Mouse (Mus musculus): Measurements from ENCODE around the gene Mterf4.

Mterf4 gene

GRCm38 (mm10) chr1:93257560-93257959 lies 48.2 kb downstream of the Mterf4 start:
- DNase-seq, result no peak

GRCm38 (mm10) chr1:93255761-93256160 lies 50.0 kb downstream of the Mterf4 start:
- no peak for DNase-seq

- no peak for DNase-seq
Measured at GRCm38 (mm10) chr1:93252586-93252985, 53.1 kb downstream of the Mterf4 start.
